Mouse (Mus musculus) hindbrain, embryonic 14.5 days (tissue): ENCODE measurements around the gene Gm1043. TPM values are rescaled to one million over a fixed set of nuclear protein-coding genes. Genes with fewer than 3 reads are reported as not detected.

ENCODE experiments used
- ATAC-seq: fragments of 200-750 bp; cut with Nextera tagmentation; 2 replicates; pipeline ENCODE4 v1.8.0; 2017; ENCODE audit warnings: moderate number of reproducible peaks, mild to moderate bottlenecking, moderate TSS enrichment, moderate library complexity; ENCODE audit not compliant: low FRiP score
- DNase-seq: peaks from one replicate; pipeline ENCODE4 v3.0.0-alpha.2; 2015; ENCODE audit warnings: low spot score
- H3K27ac ChIP-seq: fragments of 300-500 bp; sonication (generic); 2 replicates; pipeline ENCODE4 v1.5.1; 2014; ENCODE audit warnings: mild to moderate bottlenecking, moderate library complexity
- H3K27me3 ChIP-seq: fragments of 300-500 bp; sonication (generic); 2 replicates; pipeline ENCODE4 v1.6.1; 2014; ENCODE audit warnings: mild to moderate bottlenecking, low read length, mixed read lengths; ENCODE audit not compliant: control insufficient read depth, insufficient read depth
- H3K36me3 ChIP-seq: fragments of 300-500 bp; sonication (generic); replicated peaks from 2 replicates; pipeline ENCODE4 v1.6.1; 2014; ENCODE audit not compliant: control insufficient read depth, insufficient read depth
- H3K4me1 ChIP-seq: fragments of 300-500 bp; sonication (generic); replicated peaks from 2 replicates; pipeline ENCODE4 v1.6.1; 2014; ENCODE audit warnings: antibody characterized with exemption, low read length, mixed read lengths; ENCODE audit not compliant: control insufficient read depth, insufficient read depth
- H3K4me2 ChIP-seq: fragments of 300-500 bp; sonication (generic); replicated peaks from 2 replicates; pipeline ENCODE4 v1.6.1; 2014; ENCODE audit warnings: mild to moderate bottlenecking, moderate library complexity
- H3K4me3 ChIP-seq: fragments of 300-500 bp; sonication (generic); replicated peaks from 2 replicates; pipeline ENCODE4 v1.5.1; 2014; ENCODE audit warnings: mild to moderate bottlenecking, low read length
- H3K9ac ChIP-seq: fragments of 300-500 bp; sonication (generic); 2 replicates; pipeline ENCODE4 v1.6.1; 2014
- H3K9me3 ChIP-seq: fragments of 300-500 bp; sonication (generic); 2 replicates; pipeline ENCODE4 v1.6.1; 2016; ENCODE audit warnings: low read length; ENCODE audit not compliant: control insufficient read depth
- WGBS: fragments of 180-500 bp; shearing (Covaris S2); extraction: QIAGEN DNeasy Blood & Tissue Kit; methylation state at CpG from one replicate; pipeline ENCODE4 v1.1.7; 2014; 5-methylcytosine and 5-hydroxymethylcytosine counted together
- polyA plus RNA-seq: library from polyadenylated mRNA; unstranded; fragments of >200 nt; fragmentation: Nextera tagmentation; extraction: Ambion mirVana; gene quantifications from 2 replicates; pipeline ENCODE4 v1.2.1, GENCODE M21; 2014

Gene Gm1043
- polyA plus RNA-seq, 1 experiment from 2014 or later = 2.0 TPM

DNA sequence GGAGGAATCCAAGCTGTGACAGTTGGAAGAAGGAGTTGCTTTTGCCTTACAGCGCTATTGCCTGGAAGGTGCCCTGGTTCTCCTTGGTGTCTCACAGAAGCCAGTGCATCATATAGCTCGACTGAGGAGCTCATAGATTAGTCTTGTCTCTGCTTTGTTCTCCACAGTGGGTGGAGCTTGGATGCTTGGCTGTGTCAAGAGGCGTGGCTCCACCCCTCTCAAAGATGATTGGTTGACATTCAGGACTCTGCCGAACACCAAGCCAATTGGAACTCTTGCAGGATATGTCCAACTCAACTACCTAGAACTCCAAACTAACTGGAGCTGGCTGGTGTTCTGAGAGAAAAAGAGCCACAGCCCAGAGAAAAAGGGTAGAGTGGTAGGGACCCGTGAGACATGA, 134.4 kb downstream of the Gm1043 start:
- Histone ChIP-seq H3K27ac (no peak overlapping the region), H3K9ac (no peak overlapping the region), H3K4me3 (no peak overlapping the region), H3K36me3 (no peaks in the 10 kb centered on the region), H3K4me2 (no peak overlapping the region), H3K27me3 (no peaks in the 10 kb centered on the region), H3K9me3 (no peaks in the 10 kb centered on the region), H3K4me1 (peaks cover 21% of the 10 kb centered on the region)
- DNase-seq (no peak), ATAC-seq (0 out of 2 replicates have a peak, but pooled peaks have one; percentile 48)
- WGBS = 46% methylated on average over 5 of the region's 5 CpGs

GRCm38 (mm10) chr5:37220575-37220974, 135.4 kb downstream of the Gm1043 start:
- ATAC-seq = no peak
- H3K4me2 ChIP-seq = no peak overlapping the region
- H3K27ac ChIP-seq = no peak overlapping the region
- H3K36me3 ChIP-seq = no peaks in the 10 kb centered on the region
- peaks cover 21% of the 10 kb centered on the region for H3K4me1 ChIP-seq
- no peaks in the 10 kb centered on the region for H3K9me3 ChIP-seq
- H3K9ac ChIP-seq = no peak overlapping the region
- no peak for DNase-seq
- no peak overlapping the region for H3K4me3 ChIP-seq
- no peaks in the 10 kb centered on the region for H3K27me3 ChIP-seq
- 83% methylated on average over 5 of the region's 5 CpGs for WGBS

GRCm38 (mm10) chr5:37221563-37221962, 136.4 kb downstream of the Gm1043 start:
- no peak overlapping the region for H3K4me2 ChIP-seq

GRCm38 (mm10) chr5:37222316-37222715, 137.1 kb downstream of the Gm1043 start:
- Histone ChIP-seq H3K4me1 (peaks cover 21% of the 10 kb centered on the region), H3K36me3 (no peaks in the 10 kb centered on the region), H3K9me3 (no peaks in the 10 kb centered on the region), H3K27ac (0 out of 2 replicates have a peak overlapping the region, but pooled peaks have one; percentile 52), H3K4me2 (no peak overlapping the region), H3K9ac (no peak overlapping the region), H3K4me3 (no peak overlapping the region), H3K27me3 (no peaks in the 10 kb centered on the region)
- 27% methylated on average over 8 of the region's 8 CpGs for WGBS
- ATAC-seq (no peak), DNase-seq (no peak)

More at GRCm38 (mm10) chr5:37221563-37221962, 136.4 kb downstream of the Gm1043 start:
- no peak overlapping the region for H3K9ac ChIP-seq
- 0 out of 2 replicates have a peak overlapping the region, but pooled peaks have one; percentile 52 for H3K27ac ChIP-seq
- no peaks in the 10 kb centered on the region for H3K36me3 ChIP-seq
- 24% methylated on average over 6 of the region's 6 CpGs for WGBS
- H3K4me3 ChIP-seq = no peak overlapping the region
- no peak for DNase-seq
- H3K27me3 ChIP-seq = no peaks in the 10 kb centered on the region
- H3K4me1 ChIP-seq = peaks cover 21% of the 10 kb centered on the region
- no peak for ATAC-seq
- no peaks in the 10 kb centered on the region for H3K9me3 ChIP-seq

- ATAC-seq = no peak
- H3K27ac ChIP-seq = no peak overlapping the region
- peaks cover 16% of the 10 kb centered on the region for H3K4me1 ChIP-seq
- DNase-seq = no peak
- WGBS = 100% methylated on average over 1 of the region's 1 CpGs
- no peak overlapping the region for H3K4me3 ChIP-seq
- H3K27me3 ChIP-seq = no peaks in the 10 kb centered on the region
- no peaks in the 10 kb centered on the region for H3K36me3 ChIP-seq
- no peaks in the 10 kb centered on the region for H3K9me3 ChIP-seq
- H3K9ac ChIP-seq = no peak overlapping the region
- no peak overlapping the region for H3K4me2 ChIP-seq
These were observed 140.5 kb downstream of the Gm1043 start for GRCm38 (mm10) chr5:37225708-37226107.

DNA sequence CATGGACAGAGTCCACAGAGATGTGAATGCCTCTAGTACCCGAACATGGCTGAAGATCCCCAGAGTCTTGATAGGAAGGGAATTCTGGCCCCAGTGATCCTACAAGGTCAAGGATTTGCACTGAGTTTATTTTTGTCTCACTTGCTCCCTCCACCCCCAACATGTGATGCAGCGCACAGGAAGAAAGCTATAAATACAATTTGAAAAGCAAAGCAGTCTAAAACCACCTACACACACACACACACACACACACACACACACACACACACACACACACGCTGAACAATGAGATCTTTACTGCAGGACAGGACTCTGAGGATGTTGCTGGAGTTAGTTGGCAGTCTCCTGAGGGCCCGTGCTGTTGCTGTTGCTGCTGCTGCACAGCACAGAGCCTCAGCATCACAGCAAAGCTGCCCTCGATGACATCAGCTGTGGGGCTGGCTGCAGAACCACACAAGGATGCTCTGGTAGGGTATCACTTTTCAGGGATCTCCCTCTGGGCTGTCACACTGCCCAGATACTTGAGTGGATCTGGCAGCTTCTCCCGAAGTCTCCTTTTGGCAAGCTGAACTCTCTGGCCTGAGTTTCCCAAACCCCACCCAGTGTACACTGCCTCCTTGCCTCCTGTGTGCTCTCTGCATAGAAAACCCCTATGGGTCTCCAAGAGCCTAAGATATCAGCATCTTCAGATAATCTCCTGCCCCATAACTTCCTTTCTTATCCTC, 142.9 kb downstream of the Gm1043 start:
- no peaks in the 10 kb centered on the region for H3K9me3 ChIP-seq
- no peak for DNase-seq
- no peak overlapping the region for H3K9ac ChIP-seq
- H3K27ac ChIP-seq = no peak overlapping the region; the same call in 1 of the 2 replicates
- no peak for ATAC-seq
- no peaks in the 10 kb centered on the region for H3K4me1 ChIP-seq
- 59% methylated on average over 6 of the region's 6 CpGs for WGBS
- H3K4me3 ChIP-seq = no peak overlapping the region
- H3K4me2 ChIP-seq = no peak overlapping the region
- H3K36me3 ChIP-seq = no peaks in the 10 kb centered on the region
- no peaks in the 10 kb centered on the region for H3K27me3 ChIP-seq

GRCm38 (mm10) chr5:37228894-37229293, 143.7 kb downstream of the Gm1043 start:
- Histone ChIP-seq H3K4me1 (no peaks in the 10 kb centered on the region), H3K9me3 (no peaks in the 10 kb centered on the region), H3K9ac (no peak overlapping the region), H3K36me3 (no peaks in the 10 kb centered on the region), H3K4me2 (no peak overlapping the region), H3K27me3 (no peaks in the 10 kb centered on the region), H3K27ac (no peak overlapping the region), H3K4me3 (no peak overlapping the region)
- WGBS = 41% methylated on average over 7 of the region's 7 CpGs
- ATAC-seq = 0 out of 2 replicates have a peak, but pooled peaks have one; percentile 14
- no peak for DNase-seq

DNA sequence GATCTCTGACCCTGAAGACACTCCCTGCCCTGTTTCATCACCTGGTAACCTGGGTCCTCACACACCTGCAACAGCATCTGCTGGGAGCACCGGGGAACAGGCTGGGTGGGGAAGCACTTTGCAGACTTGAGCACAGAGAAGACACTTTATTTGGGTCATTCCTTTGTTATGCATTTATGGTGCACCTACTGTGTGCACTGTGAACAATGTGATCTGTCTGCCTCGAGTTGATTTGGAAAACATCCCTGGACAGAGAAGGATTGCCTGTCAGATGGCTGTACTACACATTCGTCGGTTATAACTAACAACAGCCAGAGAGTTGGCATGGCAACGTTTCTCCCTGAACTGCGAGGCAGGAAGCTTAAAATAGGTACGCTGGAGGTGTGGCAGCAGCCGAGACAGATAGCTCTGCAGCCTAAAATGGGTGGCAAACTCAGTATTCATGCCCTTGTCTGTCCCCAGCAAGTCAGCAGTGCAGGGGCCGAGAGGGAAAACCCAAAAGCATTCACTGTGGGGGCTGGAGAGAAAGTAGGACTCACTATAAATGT, 147.9 kb downstream of the Gm1043 start:
- H3K36me3 ChIP-seq = no peaks in the 10 kb centered on the region
- H3K4me1 ChIP-seq = no peaks in the 10 kb centered on the region
- no peak for DNase-seq
- 41% methylated on average over 9 of the region's 9 CpGs for WGBS
- no peak overlapping the region for H3K9ac ChIP-seq
- H3K4me2 ChIP-seq = no peak overlapping the region
- no peak for ATAC-seq
- no peaks in the 10 kb centered on the region for H3K27me3 ChIP-seq
- H3K9me3 ChIP-seq = no peaks in the 10 kb centered on the region
- no peak overlapping the region for H3K4me3 ChIP-seq
- H3K27ac ChIP-seq = no peak overlapping the region

DNA sequence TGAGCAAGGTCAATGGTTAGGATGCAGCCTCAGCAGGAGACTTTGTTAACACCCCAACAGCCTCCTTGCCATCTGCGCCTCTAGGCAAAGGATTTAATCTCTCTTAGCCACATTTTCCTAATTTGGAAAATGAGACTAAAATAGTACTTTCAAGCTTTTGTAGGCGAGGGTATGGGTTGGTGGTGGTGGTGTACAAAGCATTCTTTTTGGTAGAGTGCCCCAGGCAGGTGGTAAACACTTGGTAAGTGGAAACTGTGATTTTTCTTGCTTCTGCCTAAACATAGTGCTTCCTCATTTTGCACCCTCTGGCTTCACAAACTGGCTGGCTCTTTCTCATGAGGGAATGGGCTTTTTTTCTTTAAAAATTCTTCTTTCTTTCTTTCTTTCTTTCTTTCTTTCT, 153.5 kb downstream of the Gm1043 start:
- ATAC-seq (no peak), DNase-seq (no peak)
- Histone ChIP-seq H3K4me3 (no peak overlapping the region), H3K36me3 (no peaks in the 10 kb centered on the region), H3K9ac (no peak overlapping the region), H3K27me3 (peaks cover 6% of the 10 kb centered on the region; the same call in 1 of the 2 replicates), H3K4me1 (peaks cover 9% of the 10 kb centered on the region; the same call in 1 of the 2 replicates), H3K9me3 (no peaks in the 10 kb centered on the region), H3K27ac (no peak overlapping the region), H3K4me2 (no peak overlapping the region)
- 50% methylated on average over 2 of the region's 2 CpGs for WGBS
